Mouse (Mus musculus) liver, embryonic 16.5 days (tissue): ENCODE data around the gene Cul1. TPM values are rescaled to one million over a fixed set of nuclear protein-coding genes. Genes with fewer than 3 reads are reported as not detected.
A peak's percentile ranks its signal among the peaks of the same experiment; 100 is the strongest.
"Not testable (repeated sequence)": the region's sequence is repeated elsewhere in the genome, so short reads cannot be mapped to it uniquely, and the experiment has no call there.

ENCODE experiments used
- ATAC-seq: fragments of 200-750 bp; cut with Nextera tagmentation; 2 replicates; pipeline ENCODE4 v1.8.0; 2017; ENCODE audit warnings: low read depth, mild to moderate bottlenecking, moderate number of reproducible peaks, moderate library complexity
- H3K27ac ChIP-seq: fragments of 300-500 bp; sonication (generic); 2 replicates; pipeline ENCODE4 v1.5.1; 2014; ENCODE audit warnings: mild to moderate bottlenecking, low read length
- H3K27me3 ChIP-seq: fragments of 300-500 bp; sonication (generic); 2 replicates; pipeline ENCODE4 v1.6.1; 2014; ENCODE audit warnings: low read depth, low read length, mixed read lengths; ENCODE audit not compliant: control insufficient read depth, insufficient read depth
- H3K36me3 ChIP-seq: fragments of 300-500 bp; sonication (generic); 2 replicates; pipeline ENCODE4 v1.6.1; 2014; ENCODE audit warnings: mild to moderate bottlenecking; ENCODE audit not compliant: control insufficient read depth, insufficient read depth
- H3K4me1 ChIP-seq: fragments of 300-500 bp; sonication (generic); 2 replicates; pipeline ENCODE4 v1.6.1; 2014; ENCODE audit warnings: low read depth, low read length, mixed read lengths; ENCODE audit not compliant: control insufficient read depth
- H3K4me2 ChIP-seq: fragments of 300-500 bp; sonication (generic); 2 replicates; pipeline ENCODE4 v1.6.1; 2014; ENCODE audit warnings: low read depth, low read length, mixed read lengths
- H3K4me3 ChIP-seq: fragments of 300-500 bp; sonication (generic); 2 replicates; pipeline ENCODE4 v1.5.1; 2014; ENCODE audit warnings: low read depth, mild to moderate bottlenecking, low read length
- H3K9ac ChIP-seq: fragments of 300-500 bp; sonication (generic); 2 replicates; pipeline ENCODE4 v1.6.1; 2014; ENCODE audit warnings: low read depth, low read length
- H3K9me3 ChIP-seq: fragments of 300-500 bp; sonication (generic); replicated peaks from 2 replicates; pipeline ENCODE4 v1.6.1; 2016; ENCODE audit warnings: low read length; ENCODE audit not compliant: control insufficient read depth
- WGBS: fragments of 180-500 bp; shearing (Covaris S2); extraction: QIAGEN DNeasy Blood & Tissue Kit; methylation state at CpG from one replicate; pipeline ENCODE4 v1.1.7; 2014; ENCODE audit not compliant: insufficient replicate concordance; 5-methylcytosine and 5-hydroxymethylcytosine counted together
- polyA plus RNA-seq: library from polyadenylated mRNA; unstranded; fragments of >200 nt; fragmentation: Nextera tagmentation; extraction: Ambion mirVana; gene quantifications from 2 replicates; pipeline ENCODE4 v1.2.1, GENCODE M21; 2015

The Cul1 gene
- polyA plus RNA-seq, 1 experiment from 2014 or later, result 56.2 TPM

DNA sequence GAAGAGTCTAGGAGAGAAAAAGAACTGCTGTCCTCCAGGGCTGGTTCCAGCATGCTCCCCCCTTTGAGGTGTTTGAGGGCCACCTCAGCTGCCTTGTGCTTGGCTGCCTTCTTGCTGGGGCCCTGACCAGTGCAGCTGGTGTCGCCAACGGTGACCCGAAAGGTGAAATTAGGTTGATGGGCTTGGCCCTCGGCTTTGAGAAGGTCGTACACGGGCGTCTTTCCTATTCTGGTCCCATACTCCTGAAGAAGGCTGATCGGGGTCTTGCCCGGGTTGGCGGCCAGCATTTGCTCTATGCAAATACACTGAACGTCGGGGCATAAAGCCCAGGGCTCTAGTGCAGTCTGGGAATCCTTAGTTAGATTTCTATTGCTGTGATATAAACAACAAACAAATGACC is 20.4 kb upstream of the Cul1 start:
- not testable (repeated sequence) for H3K4me1 ChIP-seq, H3K27me3 ChIP-seq, H3K27ac ChIP-seq, H3K36me3 ChIP-seq, H3K9me3 ChIP-seq, ATAC-seq, H3K4me2 ChIP-seq, H3K9ac ChIP-seq, H3K4me3 ChIP-seq
- 72% methylated on average over 9 of the region's 12 CpGs for WGBS

DNA sequence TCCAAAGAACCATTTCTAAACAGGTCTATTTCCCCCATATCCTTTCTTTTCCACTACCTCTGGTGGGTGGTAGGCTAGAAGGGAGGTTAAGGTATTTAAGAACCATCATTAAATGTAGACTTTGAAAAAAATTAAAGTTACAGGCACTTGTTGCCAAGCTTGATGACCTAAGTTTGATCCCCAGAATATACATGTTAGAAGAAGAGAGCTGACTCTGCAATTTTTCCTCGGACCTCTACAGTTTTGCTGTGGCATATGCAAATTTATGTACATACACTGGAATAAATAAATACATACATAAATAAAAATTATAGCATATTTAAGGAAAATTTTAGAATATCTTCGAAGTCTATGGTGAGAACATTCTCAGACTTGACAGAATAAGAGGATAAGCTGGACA is 13.1 kb upstream of the Cul1 start:
- WGBS, result 48% methylated on average over 2 of the region's 2 CpGs
- Histone ChIP-seq H3K9ac (no peak overlapping the region), H3K27ac (no peak overlapping the region), H3K4me2 (no peak overlapping the region), H3K9me3 (no peaks in the 10 kb centered on the region), H3K36me3 (no peaks in the 10 kb centered on the region), H3K4me1 (no peaks in the 10 kb centered on the region), H3K4me3 (no peak overlapping the region), H3K27me3 (no peaks in the 10 kb centered on the region)
- ATAC-seq, result no peak

- Histone ChIP-seq H3K9ac (no peak overlapping the region), H3K4me2 (no peak overlapping the region), H3K4me3 (no peak overlapping the region), H3K4me1 (no peaks in the 10 kb centered on the region), H3K27me3 (no peaks in the 10 kb centered on the region), H3K27ac (no peak overlapping the region), H3K9me3 (no peaks in the 10 kb centered on the region), H3K36me3 (no peaks in the 10 kb centered on the region)
- no peak for ATAC-seq
- WGBS, result 71% methylated on average over 1 of the region's 1 CpGs
These were observed 5.5 kb upstream of the Cul1 start for GRCm38 (mm10) chr6:47447658-47448057.

DNA sequence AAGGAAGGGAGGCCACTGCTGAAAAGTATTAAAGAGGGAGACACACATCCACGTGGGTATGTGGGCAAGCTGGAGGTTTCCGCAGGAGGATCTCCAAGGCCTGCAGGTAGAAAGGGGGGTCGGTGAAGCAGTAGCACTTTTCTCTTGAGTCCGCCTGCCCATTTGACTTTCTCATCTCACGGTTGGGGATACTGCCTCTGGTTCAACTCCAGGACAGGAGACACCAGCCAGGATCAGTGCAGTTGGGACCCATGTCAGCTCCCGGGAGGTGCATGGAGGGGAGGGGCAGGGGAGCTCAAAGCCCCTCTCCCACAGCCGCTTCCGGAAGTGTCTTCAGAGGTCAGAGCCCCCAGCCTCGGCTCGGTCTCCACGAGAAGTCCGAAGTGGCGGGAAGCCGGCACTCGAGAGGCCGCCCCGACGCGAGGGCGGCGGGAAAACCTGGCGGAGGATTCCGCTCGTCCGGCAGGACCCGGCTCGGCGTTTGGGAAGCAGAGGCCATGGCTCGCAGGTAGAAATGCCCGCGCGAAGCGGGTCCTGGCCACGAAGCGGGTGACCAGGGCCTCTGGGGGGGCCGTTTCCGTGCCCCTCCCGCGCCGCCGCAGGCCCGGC is 428 bp downstream of the Cul1 start:
- peak overlapping the region; percentile 96 for H3K27ac ChIP-seq
- H3K4me2 ChIP-seq, result peak overlapping the region; percentile 92
- H3K9me3 ChIP-seq, result no peaks in the 10 kb centered on the region
- peaks cover 21% of the 10 kb centered on the region for H3K4me1 ChIP-seq
- H3K9ac ChIP-seq, result peak overlapping the region; percentile 99
- ATAC-seq, result peak; percentile 36
- WGBS, result under 1% methylated on average over 42 of the region's 42 CpGs
- peak overlapping the region; percentile 99 for H3K4me3 ChIP-seq
- H3K27me3 ChIP-seq, result no peaks in the 10 kb centered on the region
- no peaks in the 10 kb centered on the region for H3K36me3 ChIP-seq

DNA sequence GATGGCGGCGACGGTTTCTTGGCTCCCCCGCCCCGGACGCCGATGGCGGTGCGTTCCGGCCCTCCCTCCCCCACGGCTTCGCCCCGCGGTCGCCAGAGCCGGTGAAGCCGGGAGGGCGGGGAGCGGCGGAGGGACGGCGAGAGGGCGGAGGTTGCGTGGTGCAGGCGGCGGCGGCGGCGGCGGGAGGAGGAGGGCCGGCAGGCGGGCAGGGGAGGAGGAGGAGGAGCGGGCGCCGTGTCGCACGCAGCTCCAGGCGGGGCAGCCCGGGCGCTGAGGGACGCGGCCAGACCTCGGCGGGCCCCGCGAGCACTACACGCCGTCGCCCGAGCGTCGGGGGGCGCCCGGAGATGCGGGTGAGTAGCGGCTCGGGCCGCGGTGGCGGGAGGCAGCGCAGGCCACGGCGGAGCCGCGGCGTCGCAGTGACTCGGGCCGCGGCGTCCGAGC is 955 bp downstream of the Cul1 start:
- Histone ChIP-seq H3K4me2 (peak overlapping the region; percentile 92), H3K36me3 (no peaks in the 10 kb centered on the region), H3K4me1 (peaks cover 21% of the 10 kb centered on the region), H3K9ac (peak overlapping the region; percentile 99), H3K27ac (peak overlapping the region; percentile 96), H3K9me3 (no peaks in the 10 kb centered on the region), H3K27me3 (no peaks in the 10 kb centered on the region), H3K4me3 (peak overlapping the region; percentile 99)
- WGBS, result under 1% methylated on average over 49 of the region's 72 CpGs
- ATAC-seq, result peak; percentile 91

DNA sequence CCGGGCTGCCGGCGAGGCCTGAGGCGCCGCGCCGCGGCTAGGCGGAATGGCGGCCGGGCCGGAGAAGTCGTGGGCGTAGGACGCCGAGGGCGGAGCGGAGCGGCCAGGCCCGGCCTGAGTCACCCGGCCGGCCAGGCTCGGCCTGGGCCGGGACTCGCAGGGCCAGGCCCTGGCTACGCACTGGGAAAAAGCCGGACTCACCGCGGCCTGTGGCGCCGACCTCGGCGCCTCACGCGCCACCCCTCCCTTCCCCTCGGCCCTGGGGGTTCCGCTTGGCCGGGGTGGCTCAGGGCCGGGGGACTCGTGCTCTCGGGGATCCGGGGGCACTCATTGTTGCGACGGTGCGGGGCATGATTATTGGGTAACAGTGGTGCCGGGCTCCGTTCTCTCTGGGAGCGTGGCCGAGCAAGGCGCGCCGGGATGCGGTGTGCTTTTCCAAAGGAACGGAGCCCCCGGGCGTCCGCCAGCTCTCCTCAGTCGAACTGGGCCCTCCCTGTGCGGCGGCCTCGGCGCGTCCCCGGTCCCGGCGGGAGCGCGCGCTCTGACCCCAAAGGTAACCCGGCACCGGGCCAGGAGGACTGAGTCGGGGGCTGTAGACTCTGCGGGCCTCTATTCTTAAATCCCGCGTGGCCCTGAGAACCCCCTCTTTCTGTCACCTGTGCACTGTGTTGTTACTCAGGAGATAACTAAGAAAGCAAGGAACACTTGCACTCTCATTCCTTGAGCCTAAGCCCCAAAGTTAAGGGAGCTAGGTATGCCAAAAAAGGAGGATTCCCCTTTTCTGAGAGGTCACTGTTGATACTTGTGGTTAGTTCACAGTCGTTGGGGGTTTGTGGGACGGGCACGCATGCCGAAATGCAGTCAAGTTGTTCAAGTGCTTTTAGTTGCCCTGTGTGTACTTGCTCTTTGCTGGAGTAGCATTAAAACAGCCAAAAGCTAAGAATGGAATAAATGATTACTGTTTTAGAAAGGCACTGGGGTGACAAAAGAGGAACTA is 1.7 kb downstream of the Cul1 start:
- WGBS, result under 1% methylated on average over 72 of the region's 79 CpGs
- H3K4me2 ChIP-seq, result peak overlapping the region; percentile 92
- no peaks in the 10 kb centered on the region for H3K9me3 ChIP-seq
- peaks cover 21% of the 10 kb centered on the region for H3K4me1 ChIP-seq
- ATAC-seq, result peak; percentile 81
- H3K9ac ChIP-seq, result peak overlapping the region; percentile 99
- H3K27ac ChIP-seq, result peak overlapping the region; percentile 96
- H3K27me3 ChIP-seq, result no peaks in the 10 kb centered on the region
- peak overlapping the region; percentile 99 for H3K4me3 ChIP-seq
- H3K36me3 ChIP-seq, result no peaks in the 10 kb centered on the region

DNA sequence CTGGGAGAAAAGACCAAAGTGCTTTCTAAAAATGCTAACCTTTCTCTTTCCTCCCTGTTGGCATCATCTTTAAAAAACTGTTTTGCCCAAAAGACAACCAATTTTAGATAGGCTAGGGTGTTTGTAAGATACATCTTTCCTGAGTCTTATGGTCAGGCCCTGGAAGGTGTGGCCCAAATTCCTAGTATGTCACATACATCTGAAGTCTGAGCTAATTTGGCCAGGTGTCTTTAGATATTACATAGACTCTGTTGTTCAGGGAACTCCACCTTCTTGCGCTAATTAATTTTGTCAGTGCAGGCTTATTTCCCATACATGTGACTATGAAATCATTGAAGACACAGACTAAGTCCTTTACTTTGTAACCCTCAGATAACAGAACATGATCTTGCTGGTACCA is 2.6 kb downstream of the Cul1 start:
- peak overlapping the region; percentile 99; the same call in 1 of the 2 replicates for H3K9ac ChIP-seq
- ATAC-seq, result no peak
- H3K4me3 ChIP-seq, result peak overlapping the region; percentile 99
- H3K27ac ChIP-seq, result no peak overlapping the region
- peak overlapping the region; percentile 92 for H3K4me2 ChIP-seq
- whole genome bisulfite sequencing, result 43% methylated on average over 1 of the region's 1 CpGs
- H3K27me3 ChIP-seq, result no peaks in the 10 kb centered on the region
- H3K9me3 ChIP-seq, result no peaks in the 10 kb centered on the region
- no peaks in the 10 kb centered on the region for H3K36me3 ChIP-seq
- H3K4me1 ChIP-seq, result peaks cover 21% of the 10 kb centered on the region

GRCm38 (mm10) chr6:47456853-47457252 is 3.7 kb downstream of the Cul1 start:
- Histone ChIP-seq H3K4me2 (no peak overlapping the region; the same call in 1 of the 2 replicates), H3K4me3 (no peak overlapping the region), H3K4me1 (peaks cover 21% of the 10 kb centered on the region), H3K27me3 (no peaks in the 10 kb centered on the region), H3K9me3 (no peaks in the 10 kb centered on the region), H3K9ac (no peak overlapping the region), H3K36me3 (no peaks in the 10 kb centered on the region), H3K27ac (no peak overlapping the region)
- no peak for ATAC-seq
- 71% methylated on average over 2 of the region's 2 CpGs for WGBS

DNA sequence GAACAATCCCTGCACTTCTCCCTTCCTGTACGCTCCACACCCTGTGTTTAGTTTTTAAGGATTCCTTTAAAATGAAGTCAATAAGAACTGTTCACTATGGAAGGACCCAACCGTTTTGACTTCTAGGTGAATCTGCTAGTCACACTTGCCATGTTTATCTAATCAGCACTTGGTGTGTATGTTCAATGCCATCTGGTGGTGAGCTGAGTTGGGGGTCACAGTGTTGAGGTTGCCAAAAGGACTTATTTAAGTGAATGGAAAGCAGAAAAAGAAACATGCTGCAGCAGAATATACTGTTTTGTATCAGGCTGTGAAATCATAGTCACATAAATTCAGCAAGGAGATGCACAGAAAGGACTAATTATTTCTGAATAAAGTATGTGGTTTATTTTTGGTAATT is 12.2 kb downstream of the Cul1 start:
- peak; percentile 48; the same call in 1 of the 2 replicates for ATAC-seq
- no peak overlapping the region for H3K4me2 ChIP-seq
- no peaks in the 10 kb centered on the region for H3K9me3 ChIP-seq
- 0 out of 2 replicates have a peak overlapping the region, but pooled peaks have one; percentile 24 for H3K27ac ChIP-seq
- WGBS, result 25% methylated on average over 2 of the region's 2 CpGs
- no peaks in the 10 kb centered on the region for H3K36me3 ChIP-seq
- H3K9ac ChIP-seq, result no peak overlapping the region
- H3K4me1 ChIP-seq, result peaks cover 14% of the 10 kb centered on the region
- H3K27me3 ChIP-seq, result no peaks in the 10 kb centered on the region
- no peak overlapping the region for H3K4me3 ChIP-seq
